Mouse (Mus musculus) gastrocnemius, adult 2 months (tissue): ENCODE measurements around the gene Stk25. TPM values are rescaled to one million over a fixed set of nuclear protein-coding genes. Genes with fewer than 3 reads are reported as not detected.

ENCODE experiments used
- DNase-seq: peaks from one replicate; pipeline ENCODE4 v3.0.0; 2022
- H3K27ac ChIP-seq: fragments of 200-600 bp; 2 replicates; pipeline ENCODE4 v1.8.1; 2022; ENCODE audit warnings: mild to moderate bottlenecking
- H3K4me3 ChIP-seq: fragments of 200-600 bp; 2 replicates; pipeline ENCODE4 v1.8.1; 2022; ENCODE audit warnings: mild to moderate bottlenecking, moderate library complexity
- CTCF ChIP-seq: fragments of 200-600 bp; IDR thresholded peaks from 2 replicates; pipeline ENCODE4 v1.8.1; 2022; ENCODE audit warnings: antibody characterized with exemption, mild to moderate bottlenecking, moderate library complexity
- intact Hi-C: fragments of 180-260 bp; cut with DNase I; formaldehyde crosslinking; loops from one replicate; pipeline ENCODE4 v1.15.1; 2025
- total RNA-seq, 2 experiments: library from RNA; stranded (reverse); gene quantifications; 2 replicates each; pipeline ENCODE4 v1.2.3; 2021

Gene Stk25
- total RNA-seq, 2 experiments from 2014 or later, result 90.1 to 90.5 TPM

GRCm38 (mm10) chr1:93689901-93690496 lies 31.5 kb upstream of the Stk25 start:
- no peak for DNase-seq
- TF ChIP-seq CTCF, result no peak
- H3K27ac ChIP-seq, result no peak overlapping the region
- intact Hi-C loops, result no loop called here
- no peak overlapping the region for H3K4me3 ChIP-seq

GRCm38 (mm10) chr1:93688154-93688553 lies 29.7 kb upstream of the Stk25 start:
- intact Hi-C loops, result no loop called here

GRCm38 (mm10) chr1:93686961-93687320 lies 28.5 kb upstream of the Stk25 start:
- intact Hi-C loops, result no loop called here
- peak overlapping the region; percentile 72 for H3K4me3 ChIP-seq
- H3K27ac ChIP-seq, result peak overlapping the region; percentile 54
- no peak for TF ChIP-seq CTCF
- DNase-seq, result no peak

More at GRCm38 (mm10) chr1:93688154-93688553, 29.7 kb upstream of the Stk25 start:
- no peak for DNase-seq
- no peak for TF ChIP-seq CTCF
- H3K4me3 ChIP-seq, result no peak overlapping the region
- H3K27ac ChIP-seq, result no peak overlapping the region

- intact Hi-C loops, result no loop called here
- H3K27ac ChIP-seq, result peak overlapping the region; percentile 54
- H3K4me3 ChIP-seq, result peak overlapping the region; percentile 72
- TF ChIP-seq CTCF, result peak; percentile 45
- peak; percentile 53 for DNase-seq
Measured at GRCm38 (mm10) chr1:93686245-93686960, 27.9 kb upstream of the Stk25 start.

- DNase-seq, result peak; percentile 90
- peak within 1 kb of the TSS; percentile 72 for H3K4me3 ChIP-seq
- peak within 1 kb of the TSS; percentile 54 for H3K27ac ChIP-seq
- intact Hi-C loops, result no loop called here
- TF ChIP-seq CTCF, result no peak
Measured at GRCm38 (mm10) chr1:93685401-93686244, 27.2 kb upstream of the Stk25 start, which contains the start of gene Bok. TSS of gene Bok (plus strand) at chr1:93685660.

- intact Hi-C loops, result no loop called here
- Histone ChIP-seq H3K27ac (peak overlapping the region; percentile 66), H3K4me3 (no peak overlapping the region)
- TF ChIP-seq CTCF, result no peak
- DNase-seq, result peak; percentile 61
Measured at GRCm38 (mm10) chr1:93679889-93680568, 21.6 kb upstream of the Stk25 start.

- DNase-seq, result peak; percentile 71
- H3K27ac ChIP-seq, result no peak overlapping the region
- intact Hi-C loops, result no loop called here
- no peak for TF ChIP-seq CTCF
- no peak overlapping the region for H3K4me3 ChIP-seq
Measured at GRCm38 (mm10) chr1:93678386-93678785, 19.9 kb upstream of the Stk25 start.

- Histone ChIP-seq H3K27ac (no peak overlapping the region), H3K4me3 (no peak overlapping the region)
- intact Hi-C loops, result no loop called here
- DNase-seq, result no peak
- no peak for TF ChIP-seq CTCF
Measured at GRCm38 (mm10) chr1:93672682-93673081, 14.2 kb upstream of the Stk25 start.

GRCm38 (mm10) chr1:93669941-93670340 lies 11.5 kb upstream of the Stk25 start:
- intact Hi-C loops, result loop anchor here (2.0 kb wide), 1 partner anchor 133 kb away; the partner anchor contains the start of gene Ing5
- H3K4me3 ChIP-seq, result no peak overlapping the region
- no peak for TF ChIP-seq CTCF
- H3K27ac ChIP-seq, result no peak overlapping the region
- no peak for DNase-seq

- peak; percentile 79 for TF ChIP-seq CTCF
- H3K27ac ChIP-seq, result peak overlapping the region; percentile 72
- peak overlapping the region; percentile 71 for H3K4me3 ChIP-seq
- intact Hi-C loops, result loop anchor here (1.0 to 2.0 kb wide), 2 partner anchors 57 to 134 kb away; partner anchors contain the start of gene Ing5
- DNase-seq, result peak; percentile 85
Measured at GRCm38 (mm10) chr1:93668791-93669548, 10.5 kb upstream of the Stk25 start.

- intact Hi-C loops, result loop anchor here (1.0 to 2.0 kb wide), 2 partner anchors 58 to 135 kb away; partner anchors contain the start of gene Ing5
- no peak overlapping the region; the same call in 1 of the 2 replicates for H3K4me3 ChIP-seq
- no peak for DNase-seq
- H3K27ac ChIP-seq, result no peak overlapping the region; the same call in 1 of the 2 replicates
- TF ChIP-seq CTCF, result no peak
Measured at GRCm38 (mm10) chr1:93667760-93668400, 9.4 kb upstream of the Stk25 start.
